Comparison of ENCODE assay signal across 27 mouse cellular contexts in genomic region chr1:193518840-193519239, GRCm38 (mm10).
A peak's percentile ranks its signal among the peaks of the same experiment; 100 is the strongest.
DNase-seq lines count a peak whose midpoint lies in the region; ATAC-seq lines count a peak whose summit lies in the region.
"Had no signal": no experiment of that assay in that cellular context is flagged by ENCODE, and none has a peak within 500 bp of the region (broad histone marks: within the 10 kb centered on the region; RNA-seq: fewer than 3 reads in every experiment).

No protein-coding gene starts in this region.

- 55% methylated on average over 1 of the region's 1 CpGs for WGBS in kidney, embryonic 14.5 days
- 70% methylated on average over 1 of the region's 1 CpGs for WGBS in embryonic facial prominence, embryonic 14.5 days
- WGBS in stomach, embryonic 15.5 days = 49% methylated on average over 1 of the region's 1 CpGs

- DNase-seq in kidney, postnatal 4 days = no peak
- peak; percentile 45 for DNase-seq in 3T3-L1 (ENCODE audit: low read depth, low spot score)
- no peak for DNase-seq in embryonic facial prominence, embryonic 14.5 days (ENCODE audit: low spot score)
- DNase-seq in embryo, embryonic 10 days (ENCODE audit: low spot score) = no peak
- DNase-seq in urinary bladder, postnatal 14 days (ENCODE audit: low spot score) = no peak
- DNase-seq: cerebellum, adult 8-10 months; cerebellum, postnatal 25 days; embryo, embryonic 11 days; gastrocnemius, postnatal 14 days; kidney, adult 9 months; liver, postnatal 0 days; lung, postnatal 10 days; retina, postnatal 1 day; right cerebral cortex, postnatal 14 days; thymus, postnatal 4 days had no signal

- H3K27me3 ChIP-seq in kidney, embryonic 14.5 days (ENCODE audit: control insufficient read depth, insufficient read depth, low read length) = no peaks in the 10 kb centered on the region
- no peaks in the 10 kb centered on the region for H3K27me3 ChIP-seq in embryonic facial prominence, embryonic 14.5 days (replicated peaks; ENCODE audit: control insufficient read depth, insufficient read depth, low read length)
- H3K27me3 ChIP-seq in stomach, embryonic 15.5 days (replicated peaks) = no peaks in the 10 kb centered on the region
- H3K27me3 ChIP-seq: heart, embryonic 15.5 days; intestine, embryonic 15.5 days; limb, embryonic 13.5 days; liver, embryonic 12.5 days; midbrain, embryonic 13.5 days; neural tube, embryonic 15.5 days had no signal

- no peaks in the 10 kb centered on the region for H3K9me3 ChIP-seq in kidney, embryonic 14.5 days (ENCODE audit: control insufficient read depth, low read length)
- no peaks in the 10 kb centered on the region for H3K9me3 ChIP-seq in embryonic facial prominence, embryonic 14.5 days (ENCODE audit: control insufficient read depth, low read length)
- H3K9me3 ChIP-seq in stomach, embryonic 15.5 days = no peaks in the 10 kb centered on the region
- H3K9me3 ChIP-seq: heart, embryonic 10.5 days; heart, embryonic 15.5 days; intestine, embryonic 15.5 days; limb, embryonic 13.5 days; liver, embryonic 12.5 days; midbrain, embryonic 13.5 days; neural tube, embryonic 15.5 days had no signal

- no peak overlapping the region for H3K9ac ChIP-seq in kidney, embryonic 14.5 days (ENCODE audit: low read depth, low read length)
- no peak overlapping the region for H3K9ac ChIP-seq in embryonic facial prominence, embryonic 14.5 days (ENCODE audit: low read depth, low read length)
- H3K9ac ChIP-seq in stomach, embryonic 15.5 days = no peak overlapping the region
- H3K9ac ChIP-seq: heart, embryonic 15.5 days; intestine, embryonic 15.5 days; limb, embryonic 13.5 days; liver, embryonic 12.5 days; liver, postnatal 0 days; midbrain, embryonic 13.5 days; neural tube, embryonic 15.5 days had no signal

- H3K27ac ChIP-seq in kidney, embryonic 14.5 days (ENCODE audit: low read depth, low read length) = peak overlapping the region; percentile 19; the same call in 1 of the 2 replicates
- peak overlapping the region; percentile 57; the same call in 1 of the 2 replicates for H3K27ac ChIP-seq in embryonic facial prominence, embryonic 14.5 days (replicated peaks; ENCODE audit: low read depth, low read length)
- H3K27ac ChIP-seq in stomach, embryonic 15.5 days = peak overlapping the region; percentile 28
- H3K27ac ChIP-seq: heart, embryonic 10.5 days; heart, embryonic 15.5 days; intestine, embryonic 15.5 days; limb, embryonic 13.5 days; liver, embryonic 12.5 days; macrophage; midbrain, embryonic 13.5 days; neural tube, embryonic 15.5 days had no signal

- no peaks in the 10 kb centered on the region for H3K36me3 ChIP-seq in kidney, embryonic 14.5 days (ENCODE audit: control insufficient read depth, insufficient read depth, low read length)
- no peaks in the 10 kb centered on the region for H3K36me3 ChIP-seq in embryonic facial prominence, embryonic 14.5 days (ENCODE audit: control insufficient read depth, insufficient read depth, low read length)
- no peaks in the 10 kb centered on the region for H3K36me3 ChIP-seq in stomach, embryonic 15.5 days
- H3K36me3 ChIP-seq: heart, embryonic 10.5 days; heart, embryonic 15.5 days; intestine, embryonic 15.5 days; limb, embryonic 13.5 days; liver, embryonic 12.5 days; midbrain, embryonic 13.5 days; neural tube, embryonic 15.5 days had no signal

- H3K4me1 ChIP-seq in kidney, embryonic 14.5 days (ENCODE audit: control insufficient read depth, insufficient read depth, low read length) = peaks cover 10% of the 10 kb centered on the region
- peaks cover 28% of the 10 kb centered on the region for H3K4me1 ChIP-seq in embryonic facial prominence, embryonic 14.5 days (ENCODE audit: control insufficient read depth, insufficient read depth, low read length)
- 0 out of 2 replicates have a peak, but pooled peaks cover 15% of the 10 kb centered on the region for H3K4me1 ChIP-seq in stomach, embryonic 15.5 days
- H3K4me1 ChIP-seq: heart, embryonic 15.5 days; midbrain, embryonic 13.5 days had no signal

- no peak overlapping the region for H3K4me2 ChIP-seq in kidney, embryonic 14.5 days (replicated peaks; ENCODE audit: low read depth, low read length)
- H3K4me2 ChIP-seq in embryonic facial prominence, embryonic 14.5 days (ENCODE audit: low read depth, low read length) = no peak overlapping the region
- no peak overlapping the region for H3K4me2 ChIP-seq in stomach, embryonic 15.5 days
- H3K4me2 ChIP-seq: heart, embryonic 15.5 days; intestine, embryonic 15.5 days; limb, embryonic 13.5 days; liver, embryonic 12.5 days; midbrain, embryonic 13.5 days; neural tube, embryonic 15.5 days had no signal

- H3K4me3 ChIP-seq in kidney, embryonic 14.5 days (ENCODE audit: low read length) = no peak overlapping the region
- H3K4me3 ChIP-seq in embryonic facial prominence, embryonic 14.5 days (ENCODE audit: low read depth, low read length) = no peak overlapping the region
- H3K4me3 ChIP-seq in stomach, embryonic 15.5 days (replicated peaks) = no peak overlapping the region
- H3K4me3 ChIP-seq: heart, embryonic 10.5 days; heart, embryonic 15.5 days; intestine, embryonic 15.5 days; limb, embryonic 13.5 days; liver, embryonic 12.5 days; midbrain, embryonic 13.5 days; neural tube, embryonic 15.5 days had no signal

- ATAC-seq in kidney, embryonic 14.5 days (ENCODE audit: low FRiP score, low TSS enrichment) = no peak
- no peak for ATAC-seq in embryonic facial prominence, embryonic 14.5 days (ENCODE audit: low read depth)
- no peak for ATAC-seq in stomach, embryonic 15.5 days (ENCODE audit: insufficient read depth, low FRiP score, low read depth)
- ATAC-seq: forebrain, embryonic 14.5 days; hindbrain, embryonic 16.5 days; intestine, embryonic 15.5 days; liver, embryonic 12.5 days; liver, postnatal 0 days; midbrain, embryonic 13.5 days had no signal
